Mouse (Mus musculus) adrenal gland, adult 18-20 months (tissue): ENCODE results near the gene Ahcy. TPM values are rescaled to one million over a fixed set of nuclear protein-coding genes. Genes with fewer than 3 reads are reported as not detected.
"Not testable (repeated sequence)": the region's sequence is repeated elsewhere in the genome, so short reads cannot be mapped to it uniquely, and the experiment has no call there.

Source experiments
- DNase-seq, 2 experiments: peaks; one replicate each; pipeline ENCODE4 v3.0.0; 2021 to 2022; ENCODE audit warnings: low spot score in 2 of 2
- long read RNA-seq, 2 experiments: library from polyadenylated mRNA; stranded (forward); transcript quantifications; one replicate each; pipeline ENCODE4 v2.0.0; 2021
- total RNA-seq, 2 experiments: library from RNA; stranded (reverse); gene quantifications; 1 replicate in 1 of 2; 2 replicates in 1 of 2; pipeline ENCODE4 v1.2.3; 2021

Ahcy gene
- total RNA-seq: 10 to 100 TPM; 30.9 to 36.0 TPM
- long read RNA-seq, experiment 1, transcript Ahcy-201 (10 exons, 2,543 nt): major isoform, 19 of 21 reads
- long read RNA-seq, experiment 1, partial matches to known transcripts: 1 of 21 reads
- long read RNA-seq, experiment 1, other reads (novel, unspliced or antisense): 1 of 21 reads
- long read RNA-seq, experiment 2, transcript Ahcy-201 (10 exons, 2,543 nt): major isoform, 39 of 56 reads
- long read RNA-seq, experiment 2, partial matches to known transcripts: 13 of 56 reads
- long read RNA-seq, experiment 2, other reads (novel, unspliced or antisense): 4 of 56 reads

- peak; percentile 86 to 94 for DNase-seq
Observed at GRCm38 (mm10) chr2:155073978-155074765, at the start of gene Ahcy. Gene Ahcy, minus strand, starts transcription at chr2:155074497.

- DNase-seq: no peak
Observed at GRCm38 (mm10) chr2:155115216-155115830, 41.0 kb upstream of the Ahcy start.

GRCm38 (mm10) chr2:155107276-155107675, 33.0 kb upstream of the Ahcy start:
- not testable (repeated sequence) for DNase-seq

GRCm38 (mm10) chr2:155103607-155104006, 29.3 kb upstream of the Ahcy start:
- no peak for DNase-seq

GRCm38 (mm10) chr2:155101761-155102181, 27.5 kb upstream of the Ahcy start:
- no peak for DNase-seq

- DNase-seq: no peak
Observed at GRCm38 (mm10) chr2:155100796-155101259, 26.5 kb upstream of the Ahcy start.

GRCm38 (mm10) chr2:155099994-155100795, 25.9 kb upstream of the Ahcy start:
- DNase-seq: no peak

- DNase-seq: no peak
Observed at GRCm38 (mm10) chr2:155099421-155099820, 25.1 kb upstream of the Ahcy start.

GRCm38 (mm10) chr2:155098720-155099380, 24.6 kb upstream of the Ahcy start:
- DNase-seq: no peak

GRCm38 (mm10) chr2:155093418-155093817, 19.1 kb upstream of the Ahcy start:
- no peak for DNase-seq

- DNase-seq: no peak
Observed at GRCm38 (mm10) chr2:155091743-155092075, 17.4 kb upstream of the Ahcy start.

- DNase-seq: no peak
Observed at GRCm38 (mm10) chr2:155090909-155091742, 16.8 kb upstream of the Ahcy start.

- DNase-seq: no peak
Observed at GRCm38 (mm10) chr2:155088264-155088663, 14.0 kb upstream of the Ahcy start.

GRCm38 (mm10) chr2:155086328-155086727, 12.0 kb upstream of the Ahcy start:
- no peak for DNase-seq

GRCm38 (mm10) chr2:155084546-155084945, 10.2 kb upstream of the Ahcy start:
- DNase-seq: no peak

- DNase-seq: peak; percentile 64 to 73
Observed at GRCm38 (mm10) chr2:155082121-155082803, 8.0 kb upstream of the Ahcy start.

GRCm38 (mm10) chr2:155081056-155081455, 6.8 kb upstream of the Ahcy start:
- no peak for DNase-seq

GRCm38 (mm10) chr2:155080179-155080530, 5.9 kb upstream of the Ahcy start:
- no peak for DNase-seq

GRCm38 (mm10) chr2:155079500-155080178, 5.3 kb upstream of the Ahcy start:
- no peak for DNase-seq
